Mouse (Mus musculus) hindbrain, embryonic 12.5 days (tissue): Measurements from ENCODE around the gene Acoxl. TPM values are rescaled to one million over a fixed set of nuclear protein-coding genes. Genes with fewer than 3 reads are reported as not detected.

Source experiments
- ATAC-seq: fragments of 200-750 bp; cut with Nextera tagmentation; 2 replicates; pipeline ENCODE4 v1.8.0; 2017; ENCODE audit warnings: moderate TSS enrichment; ENCODE audit not compliant: low FRiP score
- H3K27ac ChIP-seq: fragments of 300-500 bp; sonication (generic); 2 replicates; pipeline ENCODE4 v1.5.1; 2016; ENCODE audit warnings: mild to moderate bottlenecking
- H3K27me3 ChIP-seq: fragments of 300-500 bp; sonication (generic); 2 replicates; pipeline ENCODE4 v1.6.1; 2016; ENCODE audit warnings: mild to moderate bottlenecking
- H3K36me3 ChIP-seq: fragments of 300-500 bp; sonication (generic); 2 replicates; pipeline ENCODE4 v1.6.1; 2016; ENCODE audit warnings: mild to moderate bottlenecking
- H3K4me1 ChIP-seq: fragments of 300-500 bp; sonication (generic); 2 replicates; pipeline ENCODE4 v1.6.1; 2016
- H3K4me2 ChIP-seq: fragments of 300-500 bp; sonication (generic); replicated peaks from 2 replicates; pipeline ENCODE4 v1.6.1; 2016; ENCODE audit warnings: mild to moderate bottlenecking
- H3K4me3 ChIP-seq: fragments of 300-500 bp; sonication (generic); 2 replicates; pipeline ENCODE4 v1.5.1; 2016; ENCODE audit warnings: mild to moderate bottlenecking
- H3K9ac ChIP-seq: fragments of 300-500 bp; sonication (generic); 2 replicates; pipeline ENCODE4 v1.6.1; 2016; ENCODE audit warnings: mild to moderate bottlenecking, moderate library complexity
- H3K9me3 ChIP-seq: fragments of 300-500 bp; sonication (generic); replicated peaks from 2 replicates; pipeline ENCODE4 v1.6.1; 2016; ENCODE audit warnings: mild to moderate bottlenecking
- WGBS: fragments of 180-500 bp; shearing (Covaris S2); methylation state at CpG from one replicate; pipeline ENCODE4 v1.1.7; 2016; 5-methylcytosine and 5-hydroxymethylcytosine counted together
- polyA plus RNA-seq: library from polyadenylated mRNA; unstranded; fragments of >200 nt; fragmentation: Nextera tagmentation; extraction: Ambion mirVana; gene quantifications from 2 replicates; pipeline ENCODE4 v1.2.1, GENCODE M21; 2016

Gene Acoxl
- polyA plus RNA-seq, 1 experiment from 2014 or later: 0.15 TPM

DNA sequence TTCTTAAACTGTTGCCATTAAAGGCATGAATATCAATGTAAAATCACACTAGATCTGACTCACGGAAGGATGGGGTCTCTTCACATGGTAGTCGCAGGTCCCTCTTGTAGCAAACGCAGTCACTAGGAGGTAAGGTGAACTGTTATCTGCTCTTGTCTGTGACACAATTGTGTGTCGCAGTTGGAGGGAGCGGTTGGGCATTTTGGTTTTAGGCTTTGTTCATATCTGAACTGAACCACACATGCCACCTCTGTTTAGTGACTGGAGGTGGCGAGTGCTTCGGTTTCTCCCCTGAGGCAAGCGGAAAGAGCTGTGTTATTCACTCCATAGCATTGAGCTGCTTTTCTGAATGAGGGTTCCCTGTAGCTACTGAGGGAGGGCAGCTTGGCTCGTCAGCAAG is 313.5 kb downstream of the Acoxl start:
- Histone ChIP-seq H3K27ac (no peak overlapping the region), H3K9ac (no peak overlapping the region), H3K27me3 (no peaks in the 10 kb centered on the region), H3K36me3 (peaks cover 27% of the 10 kb centered on the region), H3K9me3 (no peaks in the 10 kb centered on the region), H3K4me1 (peaks cover 27% of the 10 kb centered on the region), H3K4me2 (no peak overlapping the region), H3K4me3 (no peak overlapping the region)
- no peak for ATAC-seq
- 88% methylated on average over 9 of the region's 9 CpGs for WGBS

DNA sequence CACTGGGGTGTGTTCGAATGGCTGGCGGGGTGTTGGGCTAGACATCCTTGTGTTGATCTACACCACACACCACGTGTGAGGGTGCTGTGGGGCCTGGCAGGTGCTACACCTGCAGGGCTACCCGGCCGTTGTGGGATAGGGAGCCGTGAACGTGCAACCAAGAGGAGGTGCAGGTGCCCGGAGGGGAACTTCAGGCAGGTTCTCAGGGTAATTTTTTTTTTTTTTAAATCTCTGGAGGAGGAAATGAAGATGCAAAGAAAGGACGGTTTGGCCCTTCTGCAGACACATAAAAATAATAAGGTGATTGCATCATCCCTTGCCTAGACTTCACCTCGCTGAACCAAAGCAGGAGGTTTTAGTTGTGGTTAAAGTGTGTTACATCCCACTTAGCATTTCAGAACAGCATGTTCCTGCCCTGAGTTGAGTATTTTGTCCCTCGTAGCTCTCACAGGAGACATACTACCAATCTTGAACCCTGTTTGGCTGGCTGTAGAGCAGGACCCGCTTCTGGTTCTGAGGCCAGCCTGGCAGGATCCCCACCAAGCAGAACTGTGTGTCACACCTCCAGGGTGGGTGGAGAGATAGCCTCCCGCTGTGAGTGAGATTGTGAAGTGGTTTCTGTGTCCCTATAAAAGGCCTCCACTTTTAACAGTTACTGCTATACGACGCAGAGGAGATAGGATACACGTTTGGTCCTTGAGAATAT is 314.3 kb downstream of the Acoxl start:
- no peak overlapping the region for H3K4me2 ChIP-seq
- H3K9me3 ChIP-seq: no peaks in the 10 kb centered on the region
- no peak overlapping the region for H3K9ac ChIP-seq
- no peak for ATAC-seq
- no peaks in the 10 kb centered on the region for H3K27me3 ChIP-seq
- WGBS: 83% methylated on average over 16 of the region's 16 CpGs
- H3K4me3 ChIP-seq: no peak overlapping the region
- no peak overlapping the region for H3K27ac ChIP-seq
- peaks cover 28% of the 10 kb centered on the region for H3K4me1 ChIP-seq
- peaks cover 20% of the 10 kb centered on the region for H3K36me3 ChIP-seq

DNA sequence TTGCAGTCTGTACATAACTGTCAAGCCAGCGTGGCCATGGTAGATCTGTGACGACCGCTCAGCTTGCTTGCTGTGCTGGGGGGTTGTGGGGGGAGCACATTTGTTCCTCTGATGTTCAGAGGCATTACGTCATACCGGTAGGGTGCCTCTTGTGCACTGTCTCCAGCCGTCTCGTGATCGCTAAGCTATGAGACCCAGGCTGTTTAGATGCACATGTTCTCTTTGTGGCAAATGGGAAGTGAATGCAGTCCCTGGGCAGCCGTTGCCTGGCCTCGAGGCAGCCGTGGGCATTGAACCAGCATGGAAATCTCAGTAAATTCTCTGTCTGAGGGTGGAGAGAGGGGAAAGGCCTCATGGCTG is 314.9 kb downstream of the Acoxl start:
- peaks cover 15% of the 10 kb centered on the region for H3K36me3 ChIP-seq
- H3K27me3 ChIP-seq: no peaks in the 10 kb centered on the region
- H3K27ac ChIP-seq: 0 out of 2 replicates have a peak overlapping the region, but pooled peaks have one; percentile 3
- no peaks in the 10 kb centered on the region for H3K9me3 ChIP-seq
- peak; percentile 43; the same call in 1 of the 2 replicates for ATAC-seq
- no peak overlapping the region for H3K4me3 ChIP-seq
- H3K4me2 ChIP-seq: no peak overlapping the region
- no peak overlapping the region for H3K9ac ChIP-seq
- peaks cover 28% of the 10 kb centered on the region for H3K4me1 ChIP-seq
- WGBS: 49% methylated on average over 11 of the region's 11 CpGs

DNA sequence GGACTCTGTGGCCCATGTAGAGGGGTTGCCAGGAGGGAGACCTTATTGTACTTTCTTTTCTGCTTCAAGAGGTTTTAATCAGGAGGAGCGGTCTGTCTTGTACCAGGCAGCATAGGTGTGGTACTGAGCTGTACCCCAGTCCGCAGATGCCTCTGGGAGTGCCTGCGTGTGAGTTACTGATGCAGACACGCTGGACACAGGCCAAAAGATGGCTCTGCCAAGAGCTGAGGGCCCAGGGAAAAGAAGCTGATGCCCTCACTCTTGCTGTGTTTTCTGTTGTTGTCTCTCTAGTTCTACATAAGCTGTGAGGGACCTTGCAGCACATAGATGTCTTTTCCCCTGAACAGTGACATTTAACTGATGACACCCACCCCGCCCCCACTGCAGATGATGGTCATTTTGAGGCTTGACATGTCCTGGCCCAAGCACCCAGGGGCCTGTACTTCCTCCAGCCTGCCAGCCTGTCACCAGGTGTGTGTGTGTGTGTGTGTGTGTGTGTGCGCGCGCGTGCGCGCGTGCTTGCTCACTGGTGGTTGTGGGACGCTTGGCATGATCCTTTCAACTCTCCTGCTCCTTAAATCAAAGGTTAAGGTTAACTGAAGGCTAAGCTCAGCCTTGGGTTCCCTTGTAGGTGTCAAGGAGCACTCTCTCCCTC is 316.9 kb downstream of the Acoxl start:
- no peak overlapping the region for H3K9ac ChIP-seq
- peaks cover 10% of the 10 kb centered on the region for H3K36me3 ChIP-seq
- 94% methylated on average over 13 of the region's 13 CpGs for WGBS
- no peak overlapping the region for H3K4me3 ChIP-seq
- H3K27me3 ChIP-seq: no peaks in the 10 kb centered on the region
- no peaks in the 10 kb centered on the region for H3K9me3 ChIP-seq
- H3K4me2 ChIP-seq: no peak overlapping the region
- no peak for ATAC-seq
- peaks cover 40% of the 10 kb centered on the region for H3K4me1 ChIP-seq
- H3K27ac ChIP-seq: no peak overlapping the region

DNA sequence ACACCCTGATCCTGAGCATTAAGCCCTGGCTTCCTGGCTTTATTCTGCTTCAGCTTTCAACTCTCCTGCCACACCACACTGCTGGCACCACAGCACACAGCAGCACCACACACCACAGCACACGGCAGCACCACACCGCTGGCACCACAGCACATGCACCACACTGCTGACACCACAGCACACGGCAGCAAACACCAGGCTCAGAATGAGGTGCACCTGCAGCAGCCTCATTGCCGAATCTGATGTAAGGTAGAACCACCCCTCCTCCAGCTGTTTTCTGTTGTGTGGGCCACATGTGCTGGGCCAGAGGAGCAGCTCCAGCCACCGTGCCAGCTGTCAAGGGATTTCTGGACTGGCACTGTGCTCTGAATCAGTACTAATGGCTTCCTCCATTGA is 317.4 kb downstream of the Acoxl start:
- Histone ChIP-seq H3K27ac (no peak overlapping the region), H3K9ac (no peak overlapping the region), H3K4me3 (no peak overlapping the region), H3K4me1 (peaks cover 40% of the 10 kb centered on the region), H3K9me3 (no peaks in the 10 kb centered on the region), H3K36me3 (peaks cover 8% of the 10 kb centered on the region; the same call in 1 of the 2 replicates), H3K4me2 (no peak overlapping the region), H3K27me3 (no peaks in the 10 kb centered on the region)
- WGBS: 72% methylated on average over 5 of the region's 5 CpGs
- no peak for ATAC-seq

DNA sequence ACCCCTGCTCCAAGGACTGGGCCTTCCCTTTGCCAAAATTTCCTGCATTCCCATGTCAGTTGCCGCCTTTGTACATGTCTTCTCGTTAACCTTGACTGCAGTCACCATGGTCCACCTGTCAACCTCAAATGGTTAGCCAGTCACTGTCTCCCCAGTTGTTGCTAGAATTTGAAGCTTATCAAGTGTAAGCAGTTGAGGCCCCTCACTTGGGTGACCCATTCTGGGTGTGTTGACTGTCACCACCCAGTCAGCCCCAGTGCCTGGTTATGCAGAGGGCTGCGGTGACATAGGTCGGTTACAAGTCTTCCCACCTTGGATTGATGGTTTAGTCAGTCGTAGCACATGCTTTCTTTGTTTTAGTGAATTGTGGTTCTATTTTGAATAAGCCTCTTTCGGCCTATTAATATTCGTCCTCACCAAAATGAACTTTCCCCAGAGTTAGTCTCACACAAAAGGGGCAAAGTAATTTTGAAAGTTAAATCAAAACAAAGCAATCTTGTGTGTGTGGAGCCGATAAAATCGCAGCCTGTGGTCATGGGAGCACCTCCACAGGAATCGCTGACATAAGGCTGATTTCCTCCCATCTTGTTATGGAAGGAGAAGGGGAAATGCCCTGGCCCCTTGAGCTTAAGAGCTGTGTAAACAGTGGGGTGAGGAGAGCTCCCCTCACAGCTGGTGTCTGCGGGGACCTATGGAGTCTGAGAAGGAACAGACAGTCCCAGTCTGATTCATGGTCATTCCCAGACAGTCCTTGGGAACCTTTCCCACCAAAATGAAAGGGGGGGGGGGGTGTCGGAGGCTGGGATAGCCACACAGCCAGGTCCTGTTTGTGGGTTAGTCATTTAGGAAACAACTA is 318.1 kb downstream of the Acoxl start:
- no peaks in the 10 kb centered on the region for H3K9me3 ChIP-seq
- H3K9ac ChIP-seq: no peak overlapping the region
- no peak overlapping the region for H3K27ac ChIP-seq
- no peak overlapping the region for H3K4me3 ChIP-seq
- H3K4me1 ChIP-seq: peaks cover 40% of the 10 kb centered on the region
- WGBS: 79% methylated on average over 12 of the region's 12 CpGs
- peaks cover 8% of the 10 kb centered on the region; the same call in 1 of the 2 replicates for H3K36me3 ChIP-seq
- H3K4me2 ChIP-seq: no peak overlapping the region
- no peaks in the 10 kb centered on the region for H3K27me3 ChIP-seq
- ATAC-seq: no peak

DNA sequence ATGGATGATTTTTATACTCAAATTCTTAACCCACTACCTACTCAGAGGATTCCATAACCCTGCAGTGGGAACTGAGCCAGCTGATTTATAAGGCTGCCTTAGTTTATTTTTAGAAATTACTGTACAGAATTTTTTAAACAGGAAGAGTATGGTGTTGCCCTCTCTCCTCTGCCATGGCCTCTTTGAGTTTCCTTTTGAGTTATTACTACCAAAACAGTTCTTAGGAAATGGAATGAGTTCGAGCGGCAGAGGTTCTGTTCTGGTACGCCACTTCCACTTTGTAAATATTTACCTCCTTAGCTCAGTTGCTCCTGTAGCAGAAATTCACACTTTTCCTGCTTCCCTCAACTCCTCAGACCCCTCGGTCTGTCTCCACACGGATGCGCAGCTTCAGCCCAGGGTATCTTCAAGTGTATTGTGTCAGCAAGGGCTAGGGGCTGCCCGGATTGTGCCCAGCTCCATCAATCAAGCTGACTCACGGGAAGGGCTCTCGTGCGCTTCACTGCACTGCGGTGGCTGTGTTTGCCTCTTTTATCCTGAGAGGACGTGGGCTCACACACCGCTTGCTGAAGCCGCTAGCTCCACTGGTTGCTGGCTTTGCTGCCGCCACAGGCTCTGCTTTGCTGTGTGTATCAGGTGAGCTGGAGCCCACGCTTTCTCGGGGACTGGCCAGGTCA is 320.2 kb downstream of the Acoxl start:
- Histone ChIP-seq H3K4me1 (peaks cover 32% of the 10 kb centered on the region), H3K9me3 (no peaks in the 10 kb centered on the region), H3K27ac (no peak overlapping the region), H3K4me2 (no peak overlapping the region), H3K36me3 (peaks cover 8% of the 10 kb centered on the region; the same call in 1 of the 2 replicates), H3K4me3 (no peak overlapping the region), H3K9ac (no peak overlapping the region; the same call in 1 of the 2 replicates), H3K27me3 (no peaks in the 10 kb centered on the region)
- ATAC-seq: peak; percentile 62; the same call in 1 of the 2 replicates
- WGBS: 52% methylated on average over 17 of the region's 17 CpGs

DNA sequence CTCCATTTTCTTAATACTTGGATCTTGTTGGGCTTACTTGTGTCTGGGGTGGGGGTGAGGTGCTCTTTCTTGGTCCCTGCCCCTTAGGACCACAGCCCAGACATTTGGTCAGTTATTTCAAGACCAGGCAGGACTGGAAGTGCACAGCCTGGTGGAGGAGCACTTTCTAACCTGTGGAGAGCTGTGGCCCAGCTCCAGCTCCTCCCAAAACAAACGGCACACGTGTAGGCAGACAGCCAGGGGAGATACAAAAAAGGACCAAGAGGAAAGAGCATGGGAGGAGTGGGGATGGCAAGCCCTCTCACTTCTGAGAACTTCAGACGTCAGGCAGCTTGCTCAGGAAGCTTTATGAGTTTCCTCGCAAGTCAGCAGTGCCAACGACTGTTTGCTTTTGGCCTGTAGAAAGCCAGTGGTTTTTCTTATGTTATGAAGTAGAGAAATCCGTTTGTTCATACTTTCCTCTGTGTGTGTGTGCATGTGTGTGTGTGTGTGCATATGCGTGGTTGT is 321.0 kb downstream of the Acoxl start:
- no peaks in the 10 kb centered on the region for H3K27me3 ChIP-seq
- H3K27ac ChIP-seq: no peak overlapping the region
- ATAC-seq: no peak
- no peak overlapping the region for H3K4me2 ChIP-seq
- no peak overlapping the region for H3K4me3 ChIP-seq
- H3K9ac ChIP-seq: no peak overlapping the region
- H3K36me3 ChIP-seq: peaks cover 8% of the 10 kb centered on the region; the same call in 1 of the 2 replicates
- H3K4me1 ChIP-seq: peaks cover 32% of the 10 kb centered on the region
- H3K9me3 ChIP-seq: no peaks in the 10 kb centered on the region
- 79% methylated on average over 7 of the region's 7 CpGs for WGBS

DNA sequence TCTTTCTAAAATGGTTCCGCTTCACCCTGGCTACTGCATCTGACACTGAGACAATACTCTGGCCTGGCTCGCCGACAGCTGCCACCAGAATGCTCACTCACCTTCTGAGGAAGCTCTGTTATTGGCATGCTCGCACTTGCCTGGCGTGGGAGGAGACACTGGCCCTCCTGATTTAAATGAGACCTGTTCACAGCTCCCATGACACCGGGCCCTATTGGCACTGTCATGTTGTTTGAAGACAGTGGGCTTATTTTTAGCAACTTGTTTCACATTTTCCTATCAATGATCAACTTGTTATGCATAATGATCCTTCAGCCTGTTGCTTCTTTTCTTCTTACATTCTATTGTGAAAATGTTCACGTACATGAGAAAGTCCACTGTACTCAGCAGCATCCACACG is 324.5 kb downstream of the Acoxl start:
- 77% methylated on average over 8 of the region's 8 CpGs for WGBS
- no peak for ATAC-seq
- H3K36me3 ChIP-seq: peaks cover 8% of the 10 kb centered on the region; the same call in 1 of the 2 replicates

DNA sequence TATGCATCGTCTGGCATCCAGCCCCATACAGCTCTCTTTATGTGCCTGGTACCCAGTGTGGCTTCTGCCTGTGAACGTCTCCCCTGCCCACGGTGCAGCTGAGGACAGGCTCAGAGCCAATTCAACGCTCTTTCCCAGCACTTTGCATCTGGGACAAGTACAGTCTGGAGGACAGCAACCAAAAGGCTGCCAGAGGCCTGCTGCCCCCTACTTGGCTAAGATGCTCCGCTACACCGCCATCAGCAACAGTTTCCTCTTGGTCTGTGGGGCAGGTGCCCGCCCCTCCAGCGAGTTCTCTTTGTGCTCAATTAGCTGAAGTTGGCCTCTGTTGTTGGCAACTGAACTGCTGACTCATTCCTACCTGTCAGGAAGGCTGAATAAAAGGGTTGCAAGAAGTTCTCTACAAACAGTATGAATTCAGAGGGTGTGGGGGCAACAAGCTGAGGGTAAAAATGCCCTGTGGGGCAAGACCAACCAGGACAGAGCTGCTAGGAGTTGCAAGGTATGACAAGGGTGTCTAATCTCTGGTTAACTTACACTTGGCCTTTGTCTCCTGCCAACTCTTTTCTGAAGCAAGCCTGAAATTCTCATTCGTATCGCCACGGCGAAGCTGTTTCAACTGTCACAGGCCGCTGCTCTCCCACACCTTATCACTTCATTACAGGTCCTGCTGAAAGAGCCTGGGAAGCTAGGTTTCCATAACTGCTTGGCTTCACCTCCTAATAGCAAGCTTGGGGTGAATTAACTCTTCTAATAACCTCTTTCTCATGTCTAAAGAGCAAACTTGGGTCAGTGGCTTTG is 328.1 kb downstream of the Acoxl start:
- 71% methylated on average over 13 of the region's 13 CpGs for WGBS
- Histone ChIP-seq H3K9me3 (no peaks in the 10 kb centered on the region), H3K4me2 (no peak overlapping the region), H3K27ac (no peak overlapping the region), H3K27me3 (no peaks in the 10 kb centered on the region), H3K36me3 (no peaks in the 10 kb centered on the region), H3K4me3 (no peak overlapping the region), H3K4me1 (peaks cover 4% of the 10 kb centered on the region; the same call in 1 of the 2 replicates), H3K9ac (no peak overlapping the region)
- ATAC-seq: no peak

More for the DNA sequence above, 324.5 kb downstream of the Acoxl start:
- Histone ChIP-seq H3K9ac (no peak overlapping the region), H3K4me2 (no peak overlapping the region), H3K27me3 (no peaks in the 10 kb centered on the region), H3K9me3 (no peaks in the 10 kb centered on the region), H3K4me3 (no peak overlapping the region), H3K27ac (no peak overlapping the region), H3K4me1 (peaks cover 16% of the 10 kb centered on the region)

DNA sequence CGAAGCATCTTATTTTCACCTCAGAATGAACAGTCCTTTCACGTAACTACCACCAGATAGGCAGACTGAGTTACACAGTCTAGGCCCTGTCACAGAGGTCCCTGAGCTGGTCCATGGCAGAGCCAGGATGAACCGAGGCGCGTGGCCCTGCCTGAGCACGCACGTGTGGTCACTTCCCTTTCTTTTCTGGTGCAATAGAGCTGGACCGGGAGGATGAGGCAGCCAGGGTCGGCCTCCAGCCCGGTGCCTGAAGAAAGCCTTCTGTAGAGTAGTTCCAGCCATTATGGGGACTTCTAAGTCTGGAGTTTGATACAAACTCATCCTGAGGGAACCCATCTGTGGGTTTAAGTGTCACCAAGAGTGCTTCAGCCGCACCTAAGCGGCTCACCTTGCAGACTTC is 329.3 kb downstream of the Acoxl start:
- H3K27ac ChIP-seq: no peak overlapping the region
- H3K4me2 ChIP-seq: no peak overlapping the region
- no peaks in the 10 kb centered on the region for H3K27me3 ChIP-seq
- ATAC-seq: no peak
- H3K4me3 ChIP-seq: no peak overlapping the region
- 96% methylated on average over 12 of the region's 12 CpGs for WGBS
- H3K36me3 ChIP-seq: no peaks in the 10 kb centered on the region
- no peak overlapping the region for H3K9ac ChIP-seq
- H3K9me3 ChIP-seq: no peaks in the 10 kb centered on the region
- peaks cover 4% of the 10 kb centered on the region; the same call in 1 of the 2 replicates for H3K4me1 ChIP-seq
